Mouse (Mus musculus) thymus, postnatal 4 days (tissue): ENCODE results near the gene Kdm8.

ENCODE experiments used
- DNase-seq: peaks from one replicate; pipeline ENCODE4 v3.0.0; 2021

Kdm8 gene

DNA sequence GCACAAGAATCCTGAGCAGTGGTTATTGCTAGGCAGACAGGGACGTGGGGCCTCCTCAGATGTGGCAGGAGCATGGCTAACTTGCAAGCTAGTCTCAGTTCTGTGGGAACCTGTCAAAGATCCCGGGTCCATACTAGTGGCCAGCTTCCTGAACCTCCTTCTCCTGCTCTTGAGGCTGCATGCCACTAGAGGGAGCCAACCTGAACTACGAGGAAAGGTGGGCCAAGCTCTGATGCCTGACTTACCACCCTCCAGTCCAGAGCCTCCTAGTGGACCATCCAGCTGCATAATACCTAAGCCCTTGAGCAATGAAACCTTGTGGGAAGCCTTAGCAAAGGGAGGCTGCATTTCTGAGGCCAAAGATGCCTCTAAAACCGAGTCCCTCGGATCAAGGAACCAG lies 25.5 kb downstream of the Kdm8 start:
- peak; percentile 87 for DNase-seq

DNA sequence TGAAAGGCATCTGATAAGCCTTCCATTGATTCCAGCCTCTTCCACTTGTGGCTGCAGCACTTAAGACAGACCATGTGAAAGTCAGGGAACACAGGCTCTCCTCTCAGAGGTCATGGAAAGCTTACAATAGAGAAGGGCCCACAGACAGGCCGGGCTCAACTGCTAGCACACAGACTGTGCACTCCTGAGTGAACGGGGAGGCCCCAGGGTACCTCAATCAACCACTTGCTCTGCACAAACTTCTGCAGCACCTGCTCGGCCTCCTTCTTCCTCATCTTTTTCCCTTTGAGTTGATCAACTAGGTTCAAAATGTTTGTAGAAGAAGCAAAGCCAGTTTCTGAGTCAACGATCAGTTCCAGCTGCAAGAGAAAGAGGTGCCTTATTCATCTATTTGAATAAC lies 26.4 kb downstream of the Kdm8 start:
- DNase-seq = peak; percentile 61

DNA sequence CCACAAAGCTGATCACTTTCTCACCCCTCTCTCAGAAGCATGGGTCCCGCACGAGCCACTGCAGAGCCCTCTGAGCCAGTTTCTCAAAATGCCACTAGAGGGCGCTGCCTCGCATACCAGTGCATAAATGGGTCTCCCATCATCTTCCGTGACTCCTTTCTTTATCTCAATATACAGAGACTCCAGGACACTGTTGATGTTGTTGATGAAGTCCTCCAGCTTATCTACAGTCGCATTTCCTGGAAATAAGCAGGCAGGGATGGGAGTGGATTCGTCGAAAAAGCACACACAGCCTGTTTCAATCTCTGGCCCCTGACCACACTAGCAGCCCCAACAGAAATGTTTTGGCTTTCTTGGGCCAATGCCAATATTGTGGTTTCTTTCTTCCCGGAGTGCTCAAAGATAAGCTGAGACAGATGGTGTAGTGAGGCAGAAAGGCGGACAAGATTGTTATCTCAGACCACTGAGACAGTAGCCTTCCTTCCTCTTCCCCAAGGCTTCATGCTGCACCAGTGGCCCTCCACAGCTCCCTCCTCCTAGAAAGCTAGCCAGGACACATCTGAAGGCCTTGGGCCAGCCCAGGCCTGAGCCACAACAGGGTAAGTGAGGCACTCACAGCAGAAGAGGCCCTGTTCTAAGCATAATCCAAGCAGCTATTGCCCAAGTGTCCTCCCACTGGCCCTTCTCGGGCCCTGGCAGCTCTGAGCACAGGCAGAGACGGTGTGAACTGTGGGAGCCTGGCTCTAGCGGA lies 27.7 kb downstream of the Kdm8 start:
- DNase-seq = peak; percentile 90

DNA sequence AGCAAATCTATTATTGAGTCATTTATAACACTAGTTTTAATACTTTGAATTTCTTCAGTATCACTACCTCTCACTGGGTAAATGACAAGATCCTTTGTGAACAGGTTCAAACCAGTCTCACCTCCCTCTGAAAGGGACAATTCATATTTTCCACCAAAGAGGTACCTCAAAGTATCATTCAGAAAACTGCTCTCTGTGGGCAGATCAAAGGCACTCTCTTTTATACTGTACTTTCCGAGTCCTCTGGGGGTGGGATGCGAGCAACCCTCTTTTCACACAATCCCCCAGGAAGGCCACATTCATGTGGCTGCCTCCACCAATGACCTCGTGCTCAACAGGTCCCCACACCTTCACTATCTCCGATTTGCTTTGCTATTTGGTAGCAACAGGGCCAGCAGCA lies 30.1 kb downstream of the Kdm8 start:
- no peak for DNase-seq

DNA sequence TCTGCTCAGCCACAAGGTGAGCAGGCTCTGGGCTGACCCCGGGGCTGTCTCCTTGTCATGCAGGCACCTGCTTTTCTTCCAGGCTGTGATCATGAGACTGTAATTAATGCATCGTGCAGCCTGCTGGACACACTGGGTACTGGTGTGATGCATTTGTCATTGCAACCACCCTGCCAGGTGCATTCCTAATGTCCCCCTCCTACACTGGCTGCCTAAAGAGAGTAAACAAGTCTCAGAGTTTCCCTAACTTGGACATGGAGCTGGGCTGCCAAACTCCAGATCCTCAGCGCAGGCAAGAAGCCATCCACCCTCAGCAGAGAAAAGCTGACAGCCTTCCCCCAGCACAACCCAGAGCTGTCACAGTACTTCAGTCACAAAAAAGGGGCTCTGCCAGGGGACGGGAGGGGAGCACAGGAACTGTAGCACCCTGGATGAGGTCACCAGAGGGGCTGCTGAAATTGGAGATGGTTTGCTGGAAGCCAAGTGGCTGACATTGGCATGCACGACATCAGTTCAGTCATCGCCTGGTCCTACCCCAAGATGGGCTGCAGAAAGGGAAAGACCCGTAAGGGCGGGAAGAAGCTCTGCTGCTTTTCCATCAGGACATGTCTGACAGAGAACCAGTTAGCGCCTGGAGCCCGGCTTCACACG lies 31.2 kb downstream of the Kdm8 start:
- peak; percentile 51 for DNase-seq

DNA sequence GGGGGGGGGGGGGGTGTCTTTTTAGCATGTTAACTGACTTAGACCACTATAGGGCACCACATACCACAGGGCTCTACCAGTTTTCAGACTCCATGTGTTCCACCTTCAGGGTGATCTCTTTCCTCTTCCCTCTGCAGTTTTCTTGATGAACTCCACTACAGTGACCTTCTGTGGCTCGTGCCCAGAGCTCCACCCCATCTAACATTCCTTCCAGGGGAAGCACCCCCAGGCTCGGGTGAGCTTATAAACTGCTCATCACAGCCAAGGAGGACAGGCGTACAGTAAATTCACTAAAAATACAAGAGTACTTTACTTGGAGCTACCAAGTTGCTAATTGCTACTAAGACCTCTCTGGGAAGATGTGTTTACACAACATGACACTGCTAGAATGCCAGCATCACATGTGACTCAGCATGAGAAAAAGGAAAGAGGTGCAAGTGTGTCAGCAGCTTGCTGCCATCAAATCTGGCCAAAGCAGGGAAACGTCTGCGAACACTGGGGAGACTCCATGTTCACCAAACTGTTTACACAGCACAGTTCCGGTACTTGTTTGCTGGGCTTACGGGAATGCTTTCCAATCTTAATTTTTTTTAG lies 34.0 kb downstream of the Kdm8 start:
- DNase-seq = no peak

DNA sequence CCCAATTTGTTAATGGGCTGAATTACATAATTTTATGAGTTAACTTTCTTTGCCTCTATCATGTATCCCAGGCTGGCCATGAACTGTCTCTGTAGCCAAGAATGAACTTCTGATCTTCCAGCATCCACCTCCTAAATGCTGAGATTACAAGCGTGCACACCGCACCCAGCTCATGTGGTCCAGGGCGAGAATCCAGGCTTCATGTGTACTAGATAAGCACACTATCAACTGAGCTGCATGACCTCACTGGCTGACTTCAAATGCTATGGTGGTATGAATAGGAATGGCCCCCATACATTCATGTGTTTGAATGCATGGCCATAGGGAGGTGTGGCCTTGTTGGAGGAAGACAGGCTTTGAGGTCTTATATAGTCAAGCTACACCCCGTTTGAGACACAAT lies 36.0 kb downstream of the Kdm8 start:
- no peak for DNase-seq

DNA sequence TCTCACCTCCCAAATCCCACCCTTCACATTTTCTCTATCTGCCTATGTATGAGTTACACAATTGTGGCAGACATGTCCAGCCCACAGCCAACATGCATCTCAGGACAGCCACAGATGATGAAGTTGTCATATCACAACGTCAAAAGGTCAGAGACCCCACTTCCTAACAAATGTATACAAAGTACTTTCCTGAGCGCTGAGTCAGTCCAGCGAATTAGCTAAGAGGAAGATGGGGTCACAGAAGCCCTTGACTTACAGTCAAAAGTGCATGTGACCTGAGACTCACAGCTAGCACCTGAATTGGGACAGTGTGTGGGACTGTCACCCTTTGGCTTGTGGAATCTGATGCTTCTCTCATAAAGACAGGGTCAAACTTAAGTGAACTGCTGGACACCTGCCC lies 37.9 kb downstream of the Kdm8 start:
- no peak for DNase-seq

DNA sequence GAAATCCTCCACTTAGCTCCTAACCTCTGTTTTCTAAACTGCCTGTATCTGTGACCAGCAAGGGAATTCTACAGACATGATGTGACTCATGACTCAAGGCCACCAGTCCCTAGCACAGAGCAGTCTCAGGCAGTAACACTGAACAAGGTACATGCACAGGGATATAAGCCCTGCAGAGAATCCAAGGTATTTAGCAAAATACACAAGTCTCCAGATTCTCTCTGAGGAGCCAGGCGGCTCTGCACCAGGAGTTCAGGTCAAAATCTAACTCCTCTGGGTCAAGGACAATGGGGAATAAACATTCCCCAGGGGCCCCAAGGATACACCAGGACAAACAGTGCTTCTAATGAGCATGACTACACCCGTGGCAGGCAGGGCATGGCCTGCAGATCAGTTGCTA lies 38.4 kb downstream of the Kdm8 start:
- DNase-seq = no peak

DNA sequence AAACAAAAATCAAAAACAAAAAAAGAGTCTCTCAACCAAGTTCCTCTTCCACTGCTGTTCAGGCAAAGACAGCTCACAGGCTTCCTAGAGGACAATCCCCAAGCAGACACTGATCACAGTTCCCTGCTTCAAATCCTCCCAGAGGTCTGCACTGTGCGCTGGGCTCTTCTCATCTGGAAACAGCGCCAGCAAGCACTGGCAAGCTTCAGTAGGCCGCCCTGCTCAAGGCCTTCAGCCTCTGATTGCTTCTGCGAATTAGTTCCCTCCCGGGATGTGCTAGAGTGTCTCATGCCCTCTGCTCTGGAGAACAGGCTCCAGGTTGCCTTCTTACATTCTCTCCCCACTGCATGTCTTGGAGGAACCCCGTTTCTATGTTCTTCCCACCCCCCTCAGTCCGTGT lies 40.3 kb downstream of the Kdm8 start:
- no peak for DNase-seq

DNA sequence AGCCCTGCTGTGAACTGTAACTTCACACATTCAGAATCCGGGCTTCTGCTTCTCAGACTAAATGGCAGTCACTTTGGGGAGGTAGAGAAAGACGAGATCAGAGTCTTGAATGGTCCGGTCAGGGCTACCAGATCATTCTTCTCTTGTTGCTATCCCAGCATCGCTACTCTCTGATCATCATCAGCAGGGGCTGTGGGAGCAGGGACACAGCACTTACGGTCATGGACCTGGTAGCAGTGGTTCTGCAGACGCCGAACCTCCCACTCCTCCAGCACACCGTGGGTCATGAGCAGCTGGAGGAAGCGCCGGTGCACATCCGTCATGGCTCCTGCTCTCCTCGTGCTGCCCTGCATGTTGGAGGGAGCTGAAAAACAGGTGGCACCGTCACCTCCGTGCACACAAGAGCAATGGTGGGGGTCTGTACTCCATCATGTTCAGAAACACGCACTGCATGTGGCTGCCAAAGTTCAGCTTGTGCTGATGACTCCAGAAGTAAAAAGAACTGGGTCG lies 41.7 kb downstream of the Kdm8 start:
- DNase-seq = peak; percentile 47

DNA sequence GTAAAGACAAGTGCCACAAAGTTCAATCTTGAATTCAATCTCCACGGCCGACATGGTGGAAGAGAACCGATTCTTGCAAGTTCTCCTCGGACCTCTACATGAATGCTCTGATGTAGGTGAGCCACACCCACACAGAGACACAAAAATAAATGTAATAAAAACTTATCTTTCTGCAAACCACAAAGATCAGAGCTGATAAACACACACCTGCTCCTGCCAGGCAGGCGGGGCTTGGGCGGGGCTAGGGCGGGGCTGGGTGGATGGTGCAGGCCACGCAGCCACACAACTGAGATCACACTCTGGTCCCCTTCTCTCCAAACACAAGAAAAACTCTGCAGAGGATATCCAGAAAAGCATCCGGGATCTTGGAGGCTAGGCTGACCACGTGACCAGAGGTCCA lies 42.6 kb downstream of the Kdm8 start:
- DNase-seq = peak; percentile 72

DNA sequence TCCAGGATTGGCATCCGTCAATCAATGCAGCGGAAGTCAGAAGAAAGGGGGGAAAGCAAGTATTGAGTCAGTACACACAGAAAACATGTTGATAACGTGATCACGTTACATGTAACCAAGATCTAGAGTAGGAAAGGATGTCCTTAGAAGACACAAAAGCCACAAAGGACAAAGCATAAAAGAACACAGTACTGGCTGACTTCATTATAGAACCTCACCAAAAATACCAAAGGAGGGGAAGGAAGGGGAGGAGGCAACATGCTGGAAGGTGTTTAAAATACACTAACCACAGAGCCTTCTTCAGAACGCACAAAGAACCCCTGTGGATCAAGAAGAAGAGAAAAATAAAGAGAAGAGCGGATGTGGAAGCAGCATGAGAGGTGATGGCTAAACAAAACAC lies 44.2 kb downstream of the Kdm8 start:
- no peak for DNase-seq

DNA sequence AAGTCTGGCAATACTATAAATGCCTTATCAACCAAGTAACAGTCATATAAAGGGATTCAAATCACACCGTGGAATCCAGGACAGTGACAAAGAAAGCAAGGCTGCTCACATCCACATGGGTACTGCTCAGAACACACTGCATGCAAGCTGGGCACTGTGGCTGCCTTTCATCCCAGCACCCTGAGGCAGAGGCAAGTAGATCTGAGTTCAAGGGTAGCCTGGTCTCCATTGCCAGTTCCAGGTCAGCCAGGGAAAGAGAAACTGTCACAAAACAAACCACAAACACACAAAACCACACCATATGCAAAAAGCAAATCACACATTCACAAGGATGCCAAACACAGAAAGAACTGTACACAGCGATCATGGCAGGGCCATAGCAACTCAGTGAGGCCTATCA lies 45.2 kb downstream of the Kdm8 start:
- peak; percentile 40 for DNase-seq

DNA sequence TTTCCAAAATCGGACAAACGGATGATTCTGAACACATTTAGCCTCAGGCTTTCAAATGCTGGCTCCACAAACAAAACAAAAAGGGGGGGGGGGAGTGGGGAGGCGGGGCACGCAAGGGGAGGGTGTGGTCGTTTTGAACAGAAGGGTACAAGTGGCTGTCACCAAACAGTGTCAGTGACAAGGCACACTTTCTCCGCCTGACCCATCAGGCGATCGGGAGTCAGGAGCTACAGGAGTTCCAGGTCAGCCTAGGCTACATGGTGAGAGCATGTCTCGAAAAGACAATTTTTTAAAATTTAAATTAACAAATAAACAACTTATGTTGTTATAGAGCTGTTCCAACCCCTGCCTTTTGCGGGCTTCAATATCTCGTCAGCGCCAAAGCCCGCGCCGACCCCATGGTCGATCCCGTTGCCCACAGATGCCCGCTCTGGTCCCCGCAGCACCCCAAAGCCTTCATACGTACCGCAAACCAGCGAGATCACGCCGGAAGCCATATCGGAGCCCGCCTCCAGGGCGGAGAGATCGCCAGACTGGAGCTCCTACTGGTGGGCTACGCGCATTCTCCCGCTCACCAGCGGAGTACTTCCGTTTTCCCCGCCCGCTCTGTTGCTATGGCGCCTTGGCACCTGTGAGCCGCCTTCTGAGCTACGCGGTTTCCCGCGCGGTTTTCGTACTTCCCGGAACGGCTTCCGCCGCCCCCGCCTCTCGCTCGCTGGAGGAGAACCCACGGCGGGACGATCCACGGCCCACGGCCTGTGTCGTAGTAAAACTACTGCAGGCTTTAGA lies 46.7 kb downstream of the Kdm8 start, which contains the start of gene Nsmce1:
Gene Nsmce1, minus strand, starts transcription at position 650 of the 789 bp plus-strand sequence.
- DNase-seq = peak; percentile 96

DNA sequence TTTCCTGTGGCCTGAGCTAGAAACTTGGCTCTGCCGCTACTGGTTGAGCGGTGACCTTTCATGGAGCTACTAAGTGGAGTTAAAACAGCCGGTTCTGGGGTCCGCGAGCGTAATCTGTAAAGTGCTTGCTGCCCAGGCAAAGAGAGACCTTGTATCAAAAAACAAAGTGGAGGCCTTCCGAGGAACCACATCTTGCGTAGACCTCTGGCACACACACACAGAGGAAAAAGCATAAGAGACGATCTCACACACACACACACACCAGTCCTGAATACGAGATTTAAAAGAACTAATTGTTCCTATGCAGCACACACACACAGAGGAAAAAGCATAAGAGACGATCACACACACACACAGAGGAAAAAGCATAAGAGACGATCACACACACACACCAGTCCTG lies 47.3 kb downstream of the Kdm8 start:
- DNase-seq = no peak

DNA sequence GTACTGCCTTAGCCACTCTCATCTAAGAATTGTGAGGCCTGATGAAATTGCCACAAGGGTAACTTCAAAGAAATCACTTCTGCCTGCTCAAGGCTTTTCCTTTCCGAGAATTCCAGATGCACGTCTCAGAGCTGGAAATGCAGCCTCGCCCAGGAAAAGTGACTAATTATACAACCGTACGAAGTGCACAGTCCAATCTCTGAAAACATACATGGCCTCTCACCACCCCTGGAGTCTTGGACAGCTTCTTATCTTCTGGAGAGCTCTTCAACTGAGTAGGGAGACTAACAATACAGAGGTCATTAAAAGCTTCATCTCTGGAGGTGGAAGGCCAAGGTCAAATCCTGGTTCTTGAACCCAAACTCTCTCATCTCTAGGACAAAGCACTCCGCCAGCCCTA lies 48.1 kb downstream of the Kdm8 start:
- DNase-seq = no peak

DNA sequence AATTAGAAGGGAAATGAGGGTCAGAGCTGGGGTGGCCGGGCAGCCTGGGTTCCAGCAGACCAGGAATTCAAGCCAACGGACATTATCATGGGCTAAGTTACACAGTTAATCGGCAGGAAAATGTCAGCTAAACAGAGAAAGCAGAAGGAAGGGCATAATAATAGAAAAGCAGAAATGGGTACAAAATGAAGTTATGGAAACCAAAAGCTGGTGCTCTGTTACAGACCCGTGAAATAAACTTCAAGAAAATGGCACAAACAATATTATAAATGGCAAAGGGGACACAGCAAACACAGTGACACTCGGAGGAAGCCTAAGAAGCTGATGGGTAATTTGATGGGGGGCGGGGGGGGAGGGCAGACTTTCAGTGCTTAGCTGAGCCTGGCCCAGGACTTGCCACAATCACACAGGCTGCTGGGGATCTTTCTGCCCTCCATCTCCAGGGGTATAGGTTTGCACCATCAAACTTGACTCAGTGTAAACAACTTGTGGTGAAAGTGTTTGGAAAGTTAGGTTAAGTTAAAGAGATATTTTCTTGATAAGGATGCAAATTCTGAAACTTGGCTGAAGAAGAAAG lies 51.5 kb downstream of the Kdm8 start:
- DNase-seq = no peak

DNA sequence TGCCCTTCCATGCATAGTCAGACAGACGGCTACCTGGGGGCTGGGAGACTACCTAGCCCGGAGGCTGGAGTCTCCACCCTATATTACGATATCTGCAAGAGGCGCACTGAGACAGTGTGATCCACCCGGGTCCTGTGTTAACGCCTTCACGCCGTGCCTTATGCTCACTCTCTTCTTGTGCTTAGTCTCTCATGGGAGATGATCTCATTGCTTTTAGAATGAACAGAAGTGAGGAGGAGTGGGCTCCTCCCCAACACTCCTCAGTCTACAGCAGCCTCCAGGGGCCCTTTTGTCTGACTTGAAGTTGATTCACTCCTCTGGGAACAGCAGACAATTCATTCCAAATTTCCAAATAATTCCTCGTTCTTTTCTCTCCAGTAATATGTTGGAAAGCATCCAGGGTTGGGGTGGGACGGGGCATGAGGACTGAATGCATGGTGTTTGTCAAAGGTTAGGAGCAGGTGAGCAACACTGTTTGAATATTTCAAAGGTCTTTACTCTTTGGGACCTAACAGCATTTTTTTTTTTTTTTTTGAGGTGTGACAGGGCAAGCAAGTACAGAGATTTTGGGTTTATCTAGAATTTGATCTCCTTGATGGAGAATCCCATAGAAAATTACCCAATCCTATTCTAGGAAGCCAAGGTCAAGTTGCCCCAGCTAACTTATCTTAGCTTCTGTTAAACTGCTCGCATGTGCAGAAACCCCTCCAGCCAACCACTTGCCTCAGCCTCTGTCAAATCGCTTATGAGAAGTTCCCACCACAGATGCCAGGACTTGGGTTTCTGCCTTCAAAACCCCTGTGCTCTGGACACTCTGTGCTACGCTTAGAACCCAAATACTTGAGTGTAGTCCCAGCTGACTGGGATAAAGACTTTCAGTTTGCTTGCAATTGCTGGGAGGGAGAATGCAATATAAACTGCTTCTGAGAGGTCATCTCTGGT lies 55.7 kb downstream of the Kdm8 start:
- no peak for DNase-seq

DNA sequence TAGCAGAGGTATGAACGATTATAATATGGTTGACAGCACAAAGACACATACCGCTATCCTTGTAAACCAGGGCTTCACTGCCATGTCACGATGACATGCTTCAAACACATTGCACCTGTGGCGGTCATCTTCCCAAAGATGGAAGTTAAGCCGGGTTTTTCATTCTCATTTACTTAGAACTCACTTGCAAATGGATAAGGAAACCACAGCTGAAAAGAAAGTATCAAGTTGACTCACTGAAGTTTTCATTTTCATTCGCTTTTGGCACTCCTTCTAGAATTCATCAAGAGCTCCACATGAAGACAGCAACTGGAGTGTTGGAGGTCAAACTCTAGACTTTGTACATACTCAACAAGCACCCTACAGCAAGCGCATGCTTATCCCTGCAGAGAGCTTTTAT lies 56.4 kb downstream of the Kdm8 start:
- no peak for DNase-seq

DNA sequence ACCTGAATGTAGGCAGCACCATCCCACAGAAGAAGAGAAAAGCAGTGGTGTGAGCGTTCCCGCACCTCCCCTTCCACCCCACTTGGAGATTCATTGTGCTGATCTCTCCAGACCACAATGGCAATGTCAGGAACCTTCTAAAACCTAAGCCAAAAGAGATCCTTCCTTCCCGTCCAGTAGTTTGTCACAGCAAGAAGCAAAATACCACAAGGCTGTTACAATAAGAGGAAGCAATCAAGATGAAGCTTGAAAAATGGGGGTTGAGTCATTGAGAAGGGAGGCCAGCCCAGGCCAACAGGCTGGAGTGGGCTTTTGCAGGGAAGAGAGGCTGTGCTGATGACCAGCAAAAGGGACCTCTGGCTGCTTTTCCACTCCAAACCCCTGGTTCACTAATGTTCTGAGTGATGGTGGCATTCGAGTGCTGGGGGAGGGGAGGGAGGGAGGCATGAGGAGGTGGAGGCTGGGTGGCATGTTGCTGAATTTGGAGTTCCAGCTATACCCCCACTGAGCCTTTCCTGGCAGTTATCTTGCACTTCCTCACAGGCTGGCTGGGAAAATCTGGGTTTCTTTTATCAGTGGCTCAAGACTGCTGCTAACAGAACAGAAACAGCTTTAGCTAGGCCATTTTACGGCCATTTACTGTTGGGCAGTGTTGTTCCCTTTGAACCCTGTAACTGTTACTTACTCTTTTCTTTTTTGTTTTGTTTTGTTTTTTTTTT lies 59.1 kb downstream of the Kdm8 start:
- DNase-seq = no peak
